Mouse (Mus musculus): ENCODE data around the gene Mid1ip1. TPM values are rescaled to one million over a fixed set of nuclear protein-coding genes. Genes with fewer than 3 reads are reported as not detected.

The Mid1ip1 gene
- 77.8 TPM for polyA plus RNA-seq (2014; fragmentation: Illumina TruSeq; extraction: RNeasy Lipid Tissue Mini Kit (QIAGEN cat#74804); ENCODE audit: low read depth, low replicate concordance)

GRCm38 (mm10) chrX:10714696-10715140, at the start of gene Mid1ip1:
Gene Mid1ip1 (plus strand): TSS chrX:10715013.

Other genes with a start within 250 kb of the Mid1ip1 start
- 138 TPM for gene Tspan7, start 229.9 kb upstream of the Mid1ip1 start, polyA plus RNA-seq (2014; fragmentation: Illumina TruSeq; extraction: RNeasy Lipid Tissue Mini Kit (QIAGEN cat#74804); ENCODE audit: low read depth, low replicate concordance)

All from heart, adult 10 weeks (tissue).